Mouse (Mus musculus) adrenal gland, adult 2 months (tissue): ENCODE results near the gene Megf11. TPM values are rescaled to one million over a fixed set of nuclear protein-coding genes. Genes with fewer than 3 reads are reported as not detected.
"Not testable (repeated sequence)": the region's sequence is repeated elsewhere in the genome, so short reads cannot be mapped to it uniquely, and the experiment has no call there.

Experiments used
- DNase-seq: peaks from one replicate; pipeline ENCODE4 v3.0.0; 2021
- polyA plus RNA-seq: library from polyadenylated mRNA; depleted of rRNA; stranded (reverse); fragments of >200 nt; gene quantifications from 2 replicates; pipeline ENCODE4 v1.2.3, GENCODE M21; 2012
- total RNA-seq, 2 experiments: library from RNA; stranded (reverse); gene quantifications; 2 replicates each; pipeline ENCODE4 v1.2.3; 2021

Megf11 gene
- total and polyA plus RNA-seq, 3 experiments, result 0.43 to 1.7 (median 1.2) TPM

DNA sequence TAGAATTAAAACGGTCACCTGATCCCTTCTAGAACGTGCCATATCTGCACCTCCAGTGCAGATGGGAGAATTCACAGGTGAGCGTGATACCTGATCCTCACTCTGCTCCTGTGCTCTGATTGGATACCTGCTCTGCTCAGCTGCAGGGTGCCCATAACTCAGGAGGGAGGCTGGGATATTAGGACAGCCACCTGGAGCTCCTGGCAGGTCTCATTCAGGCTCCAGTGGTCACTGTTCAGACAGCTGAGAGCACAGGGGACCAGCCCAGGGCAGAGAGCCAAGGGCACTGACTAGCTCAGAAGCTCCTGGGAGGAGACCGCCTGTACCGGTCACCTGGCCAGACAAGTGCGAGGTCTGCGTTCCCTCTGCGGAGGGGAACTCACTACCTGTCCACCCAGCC lies 80.7 kb downstream of the Megf11 start:
- no peak for DNase-seq

DNA sequence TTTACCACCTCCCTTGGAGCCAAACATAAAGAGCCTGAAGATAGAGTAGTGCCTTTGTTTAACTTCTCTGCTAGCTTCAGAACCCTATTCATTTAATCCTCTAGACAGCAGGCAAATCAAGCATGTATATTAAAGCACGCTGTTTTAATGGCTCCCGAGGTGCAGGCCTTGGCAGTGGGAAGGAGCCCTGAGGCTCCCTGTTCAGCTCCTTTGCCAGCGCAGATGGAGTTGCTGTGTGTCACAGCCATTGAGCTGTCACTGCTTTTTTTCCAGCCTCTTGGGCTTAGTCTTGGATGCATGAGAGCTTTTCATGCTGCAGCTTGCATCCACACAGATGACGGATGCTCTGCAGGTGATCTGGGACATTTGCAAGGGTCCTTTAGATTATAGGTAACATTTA lies 81.1 kb downstream of the Megf11 start:
- DNase-seq, result no peak

DNA sequence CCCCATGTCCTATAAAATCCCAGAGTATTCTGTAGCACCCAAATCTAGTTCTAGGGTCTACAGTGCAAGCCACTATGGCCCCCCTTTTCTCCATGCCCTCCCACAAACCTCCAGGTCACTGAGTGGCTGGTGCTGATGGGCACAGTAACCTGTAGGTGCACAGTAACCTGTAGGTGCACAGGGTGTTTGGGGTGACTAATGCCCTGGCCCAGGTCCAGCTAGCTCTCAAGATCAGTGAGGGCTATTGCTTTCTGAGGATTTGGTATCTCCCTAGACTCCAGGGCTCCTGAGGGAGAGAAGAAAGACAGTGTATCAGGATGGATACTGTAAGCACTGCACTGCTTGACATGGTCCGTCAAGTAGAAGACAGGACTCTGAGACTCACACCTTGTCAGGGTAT lies 85.4 kb downstream of the Megf11 start:
- DNase-seq, result peak; percentile 26

DNA sequence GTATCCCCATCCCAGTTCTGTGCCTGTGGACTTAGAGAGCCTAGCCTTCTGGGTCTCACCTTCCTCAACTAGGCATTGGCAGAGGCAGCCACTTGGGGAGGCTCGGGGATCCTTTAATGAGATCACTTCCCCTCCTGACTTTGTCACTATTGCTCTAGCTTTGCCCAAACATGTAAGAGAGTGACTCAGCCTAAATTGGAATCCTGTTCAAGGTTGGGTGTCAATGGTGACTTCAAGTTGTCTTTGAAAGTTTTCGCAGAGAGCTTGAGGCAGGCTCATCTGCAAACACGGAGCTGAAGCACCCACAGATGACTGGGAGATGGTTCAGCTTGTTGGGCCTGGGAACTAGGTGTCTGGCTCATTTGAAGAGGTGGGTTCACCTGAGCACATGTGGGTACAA lies 85.9 kb downstream of the Megf11 start:
- peak; percentile 73 for DNase-seq

DNA sequence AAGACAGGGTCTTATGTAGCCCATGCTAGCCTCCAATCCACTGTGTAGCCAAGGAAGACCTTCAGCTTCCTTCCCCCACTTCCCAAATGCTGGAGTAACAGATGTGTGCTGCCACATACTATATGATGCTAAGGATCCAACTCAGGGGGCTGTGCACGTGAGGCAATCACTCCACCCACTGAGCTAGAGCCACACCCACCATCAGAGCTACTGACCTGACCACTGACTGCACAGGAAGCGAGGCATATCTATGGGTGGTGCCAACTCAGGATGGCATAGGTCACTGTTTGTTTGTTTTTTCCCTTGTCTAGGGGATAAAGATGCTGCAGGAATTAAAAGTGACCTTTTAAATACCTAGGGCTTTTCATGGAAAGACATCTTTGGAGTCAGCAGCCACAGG lies 86.7 kb downstream of the Megf11 start:
- DNase-seq, result no peak

DNA sequence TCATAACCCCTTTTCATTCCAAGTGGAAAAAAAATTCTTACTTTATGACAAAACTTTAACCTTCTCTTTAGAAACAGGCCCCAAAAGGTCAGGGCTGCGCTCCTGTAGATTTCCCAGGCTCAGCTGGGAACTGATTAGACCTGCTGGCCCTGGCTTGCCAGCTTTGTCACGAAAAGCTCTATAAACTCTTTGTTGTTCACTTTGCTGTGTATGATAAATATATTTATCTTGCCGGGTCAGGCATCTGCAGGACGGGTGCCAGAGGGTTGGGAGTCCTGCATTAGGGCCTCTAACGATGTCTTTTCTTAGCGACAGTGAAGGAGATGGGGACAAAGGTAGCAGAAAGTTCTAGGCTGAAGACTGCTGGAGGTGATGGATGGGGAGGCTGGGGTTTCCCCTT lies 87.3 kb downstream of the Megf11 start:
- peak; percentile 50 for DNase-seq

DNA sequence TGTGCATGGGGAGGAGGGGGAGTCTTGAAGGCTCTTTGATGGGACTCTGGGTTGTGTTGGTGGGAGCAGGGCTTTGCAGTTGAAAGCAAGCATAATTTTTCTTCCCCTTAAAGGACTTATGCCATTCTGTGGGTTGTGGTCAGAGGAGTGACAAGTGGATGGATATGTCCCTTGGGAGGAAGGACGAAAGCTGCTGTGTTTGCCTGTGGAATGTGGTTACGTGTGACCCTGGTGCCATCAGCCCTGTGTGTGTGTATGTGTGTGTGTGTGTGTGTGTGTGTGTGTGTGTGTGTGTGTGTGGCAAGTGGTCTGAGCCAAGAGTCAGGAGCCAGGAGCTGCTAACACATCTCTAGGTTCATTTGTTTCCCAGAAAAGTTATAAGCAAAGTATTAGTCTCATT lies 87.7 kb downstream of the Megf11 start:
- peak; percentile 41 for DNase-seq

DNA sequence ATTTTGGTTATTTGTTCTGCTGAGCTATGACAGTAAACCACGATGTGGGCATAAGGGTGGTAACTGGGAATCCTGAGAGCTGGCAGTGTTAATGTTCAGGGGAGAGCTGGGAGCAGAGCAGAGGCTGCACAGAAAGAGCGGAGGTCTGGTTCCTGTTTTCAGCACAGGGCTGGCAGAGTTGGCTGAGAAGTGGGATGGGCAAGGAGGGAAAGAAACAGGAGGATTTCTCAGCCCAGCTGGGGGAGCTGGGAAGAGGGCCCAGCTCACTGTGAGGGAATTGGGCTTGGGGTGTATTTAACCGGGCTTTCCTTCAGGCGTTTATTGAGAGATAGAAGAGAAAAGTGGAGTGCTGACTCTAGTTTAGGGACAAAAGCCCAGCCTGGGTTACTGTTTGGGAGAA lies 88.3 kb downstream of the Megf11 start:
- DNase-seq, result no peak

DNA sequence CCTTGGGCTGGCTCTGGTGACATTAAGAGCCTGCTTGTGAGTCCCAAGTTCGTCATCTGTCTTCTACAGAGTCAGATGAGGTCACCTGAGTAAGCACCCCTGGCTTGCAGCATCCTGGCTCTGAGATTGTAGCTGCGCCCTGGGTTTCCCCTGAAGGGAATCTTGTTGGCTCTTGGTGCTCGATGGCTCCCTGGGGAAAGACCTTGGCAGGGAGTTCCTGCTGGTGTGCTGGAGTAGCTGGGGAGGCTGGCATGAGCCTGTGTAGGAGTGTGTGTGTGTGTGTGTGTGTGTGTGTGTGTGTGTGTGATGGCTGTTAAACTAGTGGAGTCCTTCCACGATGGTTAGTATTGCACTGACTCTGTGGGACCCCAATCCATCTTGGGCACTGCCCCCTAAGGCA lies 88.7 kb downstream of the Megf11 start:
- DNase-seq, result peak; percentile 69

DNA sequence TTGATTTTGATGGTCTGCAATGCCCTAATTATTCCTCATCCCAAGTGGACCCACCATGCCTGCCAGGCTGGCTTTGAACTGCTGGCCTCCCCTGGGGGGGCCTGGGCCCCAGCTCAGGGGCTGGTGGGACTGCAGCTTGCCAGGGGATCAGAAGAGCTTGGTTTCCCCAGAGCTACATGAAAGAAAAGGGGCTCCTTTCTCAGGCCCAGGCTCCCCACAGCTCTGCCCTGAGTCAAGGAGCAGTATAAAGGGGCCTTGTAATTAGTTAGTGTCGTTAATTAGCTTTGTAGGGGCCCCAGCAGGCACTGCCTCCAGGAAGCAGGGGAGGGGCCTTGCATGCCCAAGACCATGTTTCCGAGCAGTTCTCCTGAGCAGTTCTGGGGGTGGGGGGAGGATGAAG lies 90.5 kb downstream of the Megf11 start:
- DNase-seq, result no peak

DNA sequence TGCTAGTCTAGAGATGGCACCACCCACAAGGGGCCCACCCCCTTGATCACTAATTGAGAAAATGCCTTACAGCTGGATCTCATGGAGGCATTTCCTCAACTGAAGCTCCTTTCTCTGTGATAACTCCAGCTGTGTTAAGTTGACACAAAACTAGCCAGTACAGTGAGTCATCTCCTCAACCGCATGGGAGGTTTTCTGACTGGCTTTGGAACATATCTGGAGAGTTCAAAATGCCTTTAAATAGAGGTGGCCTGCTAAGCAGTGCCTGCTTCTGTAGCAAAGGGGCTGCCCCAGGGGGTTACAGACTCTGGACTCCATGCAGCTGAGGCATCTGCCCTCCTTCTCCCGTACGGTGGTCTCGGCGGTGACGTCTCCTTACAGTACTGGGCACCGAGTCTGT lies 92.0 kb downstream of the Megf11 start:
- not testable (repeated sequence) for DNase-seq

DNA sequence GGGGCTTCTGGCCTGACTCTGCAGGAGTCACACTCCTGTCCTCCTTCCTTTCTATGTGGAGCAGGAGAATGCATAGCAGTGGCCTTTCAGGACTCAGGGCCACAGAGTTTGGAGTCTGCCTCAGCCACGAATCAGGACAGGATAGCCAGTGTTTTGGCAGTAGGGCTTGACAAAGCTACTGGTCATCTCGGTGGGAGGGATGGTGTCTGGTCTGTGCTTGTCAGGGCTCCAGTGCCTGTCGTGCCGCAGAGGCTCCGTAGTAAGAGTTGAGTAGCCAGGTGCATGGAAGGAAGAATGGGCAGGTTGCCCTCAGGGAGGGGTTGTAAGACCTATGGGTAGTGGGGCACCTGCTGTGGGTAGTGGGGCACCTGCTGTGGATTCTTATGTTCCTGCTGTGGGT lies 96.7 kb downstream of the Megf11 start:
- DNase-seq, result no peak

DNA sequence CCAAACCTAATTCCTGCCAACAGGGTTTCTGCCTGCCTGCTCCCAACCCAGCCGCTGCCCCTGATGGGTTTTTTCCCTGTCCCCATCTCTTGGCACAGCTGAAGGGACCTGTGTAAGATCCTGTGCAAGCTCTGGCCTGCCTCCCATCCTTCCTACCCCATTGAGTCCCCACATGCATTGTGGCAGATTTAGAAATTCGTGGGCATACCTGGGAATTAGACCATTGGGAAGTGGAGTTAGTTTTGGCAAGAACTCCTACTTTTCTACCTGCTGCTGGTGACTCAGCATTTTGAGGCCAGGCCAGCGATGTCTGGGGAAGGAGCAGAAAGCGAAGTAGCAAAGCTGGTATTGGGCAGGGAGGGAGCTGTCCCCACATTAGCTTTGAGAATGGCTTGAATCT lies 102.0 kb downstream of the Megf11 start:
- DNase-seq, result no peak

DNA sequence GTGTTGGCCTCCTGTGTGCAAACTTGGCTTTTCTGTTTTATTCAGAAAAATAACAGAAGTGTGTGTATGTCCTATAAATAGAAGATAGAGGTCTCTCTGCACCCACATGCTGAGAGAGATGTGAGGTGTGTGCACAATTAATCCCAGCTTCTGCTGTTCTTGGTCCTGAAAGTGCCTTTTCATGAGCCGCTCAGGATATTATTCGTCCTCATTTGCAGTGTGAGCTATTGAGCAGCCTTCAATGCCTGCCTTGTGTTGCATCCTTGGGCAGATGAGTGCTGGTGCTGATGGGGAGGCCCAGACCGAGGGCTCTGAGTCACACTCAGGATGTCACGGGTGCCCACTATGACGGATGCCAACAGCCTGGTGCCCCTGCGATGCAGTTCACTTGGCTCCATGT lies 109.2 kb downstream of the Megf11 start:
- no peak for DNase-seq

DNA sequence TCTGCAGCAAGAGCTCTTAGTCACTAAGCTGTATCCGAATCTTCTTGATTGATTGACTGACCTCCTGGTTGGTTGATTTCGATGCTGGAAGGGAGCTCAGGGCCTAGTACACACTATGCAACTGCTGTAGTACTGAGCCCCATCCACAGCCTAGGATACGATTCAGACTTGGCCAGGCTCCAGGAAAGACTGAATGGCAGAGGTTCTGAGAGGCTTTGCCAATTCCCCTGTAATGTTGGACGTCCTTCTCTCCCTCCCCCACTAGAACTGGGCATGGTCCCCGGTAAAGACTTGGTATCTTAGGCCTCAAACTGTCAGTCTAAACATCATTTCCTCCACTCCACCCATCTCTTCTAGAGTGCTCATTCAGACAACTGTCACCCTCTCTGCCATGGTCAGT lies 113.5 kb downstream of the Megf11 start:
- DNase-seq, result peak; percentile 53

DNA sequence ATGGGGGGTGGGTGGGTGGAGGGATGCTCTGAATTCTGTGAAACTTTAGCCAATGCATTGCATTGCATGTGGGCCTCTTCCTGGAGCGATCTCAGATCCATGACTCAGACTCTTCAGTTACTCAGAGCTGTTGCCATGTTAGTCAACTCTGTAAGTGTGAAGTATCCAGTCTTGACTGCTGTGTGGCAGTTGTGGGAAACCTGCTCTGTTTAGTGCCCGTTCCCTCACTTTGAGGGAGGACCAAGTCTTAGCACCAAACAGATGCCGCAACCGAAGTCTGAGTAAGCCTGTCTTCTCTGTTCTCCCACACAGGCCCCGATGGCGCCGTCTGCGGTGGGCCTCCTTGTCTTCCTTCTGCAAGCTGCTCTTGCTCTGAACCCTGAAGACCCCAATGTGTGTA lies 115.8 kb downstream of the Megf11 start:
- no peak for DNase-seq

DNA sequence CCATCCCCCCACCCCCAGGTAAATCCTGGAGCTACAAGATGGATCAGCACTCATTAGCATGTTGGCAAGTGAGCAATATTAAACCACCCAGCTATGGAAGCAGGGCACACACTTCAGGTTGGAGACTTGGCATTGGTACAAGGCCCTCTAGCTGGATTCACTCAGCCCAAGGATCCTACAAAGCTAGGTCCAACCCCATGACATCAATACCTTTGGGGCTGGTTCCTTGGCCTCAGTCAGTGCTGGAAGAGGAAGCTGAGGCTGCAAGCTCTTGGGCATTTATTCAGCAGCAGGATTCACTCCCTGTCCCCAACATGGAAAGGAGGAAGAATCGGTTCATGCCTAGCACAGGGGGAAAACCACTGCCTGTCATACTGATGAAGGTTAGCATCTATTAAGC lies 118.6 kb downstream of the Megf11 start:
- DNase-seq, result no peak

DNA sequence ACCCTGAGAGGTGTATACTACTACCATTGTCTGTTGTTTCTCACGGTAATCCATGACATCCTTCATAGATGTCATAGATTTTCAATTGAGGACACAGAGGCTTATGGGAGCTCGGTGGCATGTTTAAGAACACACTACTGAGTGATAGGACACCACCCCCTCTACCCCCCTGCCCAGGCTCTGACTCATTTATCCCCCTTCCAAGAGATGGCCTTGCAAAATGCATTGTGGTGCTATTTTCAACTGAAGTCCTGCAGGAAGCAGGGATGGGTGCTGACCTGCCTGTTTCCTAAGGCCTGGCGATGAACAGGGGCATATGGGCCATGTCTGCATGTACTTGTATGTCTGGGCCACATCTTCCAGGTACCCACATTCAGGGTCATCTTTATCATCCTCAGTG lies 119.0 kb downstream of the Megf11 start:
- peak; percentile 58 for DNase-seq

DNA sequence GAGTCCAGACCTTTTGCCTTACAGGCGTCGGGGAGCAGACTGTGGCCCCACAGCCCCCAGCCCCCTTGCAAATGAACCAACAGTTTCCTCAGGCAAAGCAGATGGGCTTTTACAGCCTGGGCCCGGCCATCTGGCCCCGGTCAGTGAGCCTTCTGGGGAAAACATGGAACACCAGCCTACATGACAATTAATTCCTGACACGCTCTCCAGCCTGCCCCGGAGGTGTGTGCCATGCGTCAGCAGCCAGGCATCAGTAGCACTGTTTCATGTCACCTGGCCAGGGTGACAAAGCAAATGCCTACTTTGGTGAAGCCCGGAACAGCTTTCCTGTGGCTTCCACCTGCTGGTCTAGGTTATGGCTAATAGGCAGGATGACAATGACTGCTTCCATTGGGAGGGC lies 119.5 kb downstream of the Megf11 start:
- peak; percentile 26 for DNase-seq

DNA sequence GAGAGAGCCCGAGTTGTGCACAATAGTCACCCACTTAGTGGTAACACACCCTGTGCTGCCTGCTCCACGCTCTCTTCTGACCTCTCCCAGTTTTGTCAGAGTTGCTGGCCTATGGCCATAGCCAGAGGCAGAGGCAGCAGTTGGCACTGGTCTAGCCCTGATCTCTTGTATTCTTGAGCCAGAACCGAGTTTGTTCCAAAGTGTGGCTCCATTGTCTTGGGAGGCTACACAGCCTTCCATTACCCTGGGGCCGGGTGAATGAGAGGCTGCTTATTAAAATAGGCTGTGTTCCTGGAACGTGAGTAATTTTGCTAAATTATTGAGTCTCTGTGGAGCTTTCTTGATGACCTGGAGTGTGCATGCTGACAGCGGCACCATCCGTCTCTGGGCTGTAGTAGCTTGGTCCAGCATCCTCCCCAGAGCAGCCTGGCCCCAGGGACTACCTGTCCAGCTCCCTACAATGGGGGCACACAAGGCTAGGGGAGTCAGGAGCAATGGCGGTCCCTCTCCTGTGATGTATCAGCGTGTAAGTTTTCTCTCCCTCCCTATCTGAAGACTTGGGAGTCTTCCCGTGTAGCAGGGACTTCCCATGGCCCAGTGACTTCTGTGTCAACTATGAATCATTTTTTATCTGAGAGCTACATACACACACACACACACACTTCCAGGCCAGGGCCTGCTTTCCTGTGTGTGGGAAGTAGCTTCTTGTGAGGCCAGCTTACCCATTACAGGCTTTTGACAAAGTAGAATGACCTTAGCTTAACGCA lies 121.2 kb downstream of the Megf11 start:
- peak; percentile 33 for DNase-seq

DNA sequence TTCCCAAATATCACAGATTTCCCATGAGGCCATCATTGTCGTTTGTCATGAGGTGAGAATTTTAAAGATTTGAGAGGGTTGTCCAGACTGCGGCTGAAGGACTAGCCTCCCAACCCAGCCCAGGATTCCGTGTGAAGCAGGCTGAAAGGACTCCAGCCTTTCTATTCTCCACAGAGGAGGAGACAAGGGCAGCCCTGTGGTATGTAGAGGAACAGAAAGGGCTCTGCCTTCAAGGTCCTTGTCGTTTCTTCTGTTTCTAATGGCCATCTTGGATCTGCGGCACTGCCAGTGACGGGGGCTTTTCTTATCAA lies 121.7 kb downstream of the Megf11 start:
- DNase-seq, result no peak

DNA sequence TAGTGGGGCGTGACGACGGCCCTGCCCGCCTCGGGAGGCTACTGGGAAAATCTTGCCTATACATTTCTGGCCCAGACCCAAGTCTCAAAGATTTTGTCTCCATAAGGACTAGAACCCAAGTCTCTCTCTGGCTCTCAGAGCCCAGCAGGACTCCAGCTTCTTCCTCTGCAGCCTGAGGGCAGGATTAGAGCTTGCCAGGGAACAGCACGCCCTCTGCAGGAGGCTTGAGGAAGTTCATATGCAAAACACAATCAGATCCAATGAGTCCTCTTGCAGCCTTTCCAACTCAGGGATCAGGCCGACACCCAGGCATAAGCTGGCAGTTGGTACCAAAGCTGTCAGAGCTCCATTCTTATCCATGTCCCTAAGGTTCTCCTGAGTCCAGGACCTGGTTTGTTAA lies 122.6 kb downstream of the Megf11 start:
- DNase-seq, result no peak

DNA sequence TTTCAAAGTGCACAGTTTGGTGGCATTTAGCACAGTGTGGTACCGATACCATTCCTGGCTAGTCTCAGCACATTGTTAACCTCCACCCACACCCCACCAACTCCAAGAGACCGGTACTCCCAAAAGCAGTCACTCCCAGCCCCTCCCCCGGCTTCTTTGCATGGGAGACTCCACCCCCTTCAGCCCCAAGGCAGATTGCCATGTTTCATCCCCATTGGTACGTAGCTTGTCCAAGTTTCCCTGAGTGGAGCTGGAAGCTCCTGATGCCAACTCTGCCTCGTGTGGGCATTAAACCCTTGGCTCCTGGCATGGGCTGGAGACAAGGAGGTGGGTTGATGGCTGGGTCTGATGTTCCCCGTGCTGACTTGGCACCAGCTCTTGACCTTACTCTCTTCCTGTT lies 129.4 kb downstream of the Megf11 start:
- no peak for DNase-seq

DNA sequence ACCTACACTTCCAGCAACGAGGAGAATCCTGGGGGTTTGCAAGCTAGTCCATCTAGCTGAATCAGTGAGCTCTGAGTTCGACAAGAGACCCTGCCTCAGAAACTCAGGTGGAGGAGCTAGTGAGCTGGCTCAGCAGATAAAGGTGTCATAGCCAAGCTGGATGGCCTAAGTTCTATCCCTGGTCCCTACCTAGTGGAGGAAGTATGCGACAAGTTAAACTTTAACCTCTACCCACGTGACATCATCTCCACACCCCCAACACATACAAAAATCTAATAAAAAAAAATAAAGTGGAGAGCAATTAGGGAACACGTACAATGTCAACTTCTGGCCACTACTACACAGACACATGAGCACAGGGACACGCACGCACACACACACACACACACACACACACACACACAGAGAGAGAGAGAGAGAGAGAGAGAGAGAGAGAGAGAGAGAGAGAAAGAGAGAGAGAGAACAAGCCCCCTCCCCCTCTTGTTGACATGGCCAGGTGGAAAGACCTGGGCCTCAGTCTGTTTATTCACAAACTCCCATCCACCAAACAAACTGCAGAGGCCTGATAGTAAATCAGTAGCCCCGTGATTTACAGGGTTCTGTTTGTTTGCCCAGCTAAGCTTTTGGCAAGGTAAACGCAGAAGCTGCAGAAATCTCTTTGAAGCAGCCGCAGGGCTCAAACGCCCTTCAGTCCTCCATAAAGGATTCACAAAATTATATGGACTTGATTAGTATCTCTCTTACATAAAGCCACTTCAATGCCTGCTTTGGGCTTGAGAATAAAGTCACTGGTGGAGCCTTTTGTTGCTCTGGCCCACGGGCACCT lies 134.7 kb downstream of the Megf11 start:
- no peak for DNase-seq
